Mouse (Mus musculus): ENCODE data around the gene Sh3bp4. TPM values are rescaled to one million over a fixed set of nuclear protein-coding genes. Genes with fewer than 3 reads are reported as not detected.

The Sh3bp4 gene
- polyA plus RNA-seq, 1 experiment from 2014 or later, result 21.8 TPM

DNA sequence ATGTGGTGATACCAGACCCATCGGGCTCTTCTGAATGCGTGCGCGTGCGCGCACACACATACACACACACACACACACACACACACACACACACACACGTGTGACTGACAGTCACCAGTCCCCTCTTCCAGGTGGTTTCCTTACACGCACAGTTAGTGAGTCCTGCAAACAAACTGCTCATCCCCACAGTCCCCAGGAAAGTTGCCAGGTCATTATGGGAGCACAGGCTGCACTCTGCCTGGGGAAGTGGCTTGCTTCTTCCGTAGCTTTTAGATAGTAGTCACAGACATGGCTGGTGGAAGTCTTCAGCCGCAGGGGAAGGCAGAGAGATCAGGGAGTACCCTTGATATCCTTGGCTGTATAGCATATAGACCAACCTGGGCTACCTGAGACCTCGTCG lies 33.3 kb downstream of the Sh3bp4 start:
- H3K4me1 ChIP-seq, result peaks cover 63% of the 10 kb centered on the region
- 80% methylated on average over 12 of the region's 12 CpGs for WGBS
- H3K27ac ChIP-seq, result no peak overlapping the region

DNA sequence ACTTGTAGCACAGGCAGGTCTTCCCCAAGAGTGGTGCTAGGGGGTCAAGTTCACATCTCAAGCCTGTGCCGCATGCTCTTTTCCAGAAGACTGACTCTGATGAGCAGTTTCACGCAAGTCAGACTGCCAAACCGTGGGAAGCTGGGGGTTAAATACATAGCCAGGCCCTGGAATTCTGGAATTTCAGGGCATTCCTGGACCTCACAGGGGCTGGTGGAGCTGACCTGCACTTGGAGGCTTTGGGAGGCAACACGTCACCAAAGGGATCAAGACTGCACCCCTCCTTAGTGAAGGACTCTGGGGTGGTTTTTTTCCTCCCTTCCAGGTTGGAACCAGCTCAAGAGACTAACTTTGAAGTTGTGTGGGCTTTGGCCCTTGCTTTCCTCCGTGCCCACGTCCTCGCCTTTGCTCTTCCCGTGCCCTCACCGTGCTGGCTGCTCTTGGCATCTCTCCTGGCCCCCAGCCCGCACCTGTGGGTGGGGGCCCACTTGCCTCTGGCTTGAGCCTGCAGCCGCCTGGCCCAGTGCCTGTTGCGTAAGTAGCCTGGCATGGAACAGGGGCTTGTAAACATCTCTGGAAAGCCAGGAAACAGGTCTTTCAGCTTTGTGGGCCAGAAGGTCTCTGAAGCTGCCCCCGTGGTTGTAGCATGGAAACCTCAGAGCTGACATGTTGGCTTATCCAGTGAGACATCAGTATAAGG lies 34.0 kb downstream of the Sh3bp4 start:
- H3K9ac ChIP-seq, result no peak overlapping the region
- ATAC-seq (ENCODE audit: low FRiP score, low read depth), result no peak

More for the DNA sequence above, 33.3 kb downstream of the Sh3bp4 start:
- ATAC-seq (ENCODE audit: low FRiP score, low read depth), result no peak
- no peak overlapping the region for H3K9ac ChIP-seq
- no peaks in the 10 kb centered on the region for H3K9me3 ChIP-seq
- no peaks in the 10 kb centered on the region for H3K27me3 ChIP-seq
- H3K4me3 ChIP-seq, result no peak overlapping the region
- no peaks in the 10 kb centered on the region for H3K36me3 ChIP-seq
- no peak overlapping the region for H3K4me2 ChIP-seq (replicated peaks)

DNA sequence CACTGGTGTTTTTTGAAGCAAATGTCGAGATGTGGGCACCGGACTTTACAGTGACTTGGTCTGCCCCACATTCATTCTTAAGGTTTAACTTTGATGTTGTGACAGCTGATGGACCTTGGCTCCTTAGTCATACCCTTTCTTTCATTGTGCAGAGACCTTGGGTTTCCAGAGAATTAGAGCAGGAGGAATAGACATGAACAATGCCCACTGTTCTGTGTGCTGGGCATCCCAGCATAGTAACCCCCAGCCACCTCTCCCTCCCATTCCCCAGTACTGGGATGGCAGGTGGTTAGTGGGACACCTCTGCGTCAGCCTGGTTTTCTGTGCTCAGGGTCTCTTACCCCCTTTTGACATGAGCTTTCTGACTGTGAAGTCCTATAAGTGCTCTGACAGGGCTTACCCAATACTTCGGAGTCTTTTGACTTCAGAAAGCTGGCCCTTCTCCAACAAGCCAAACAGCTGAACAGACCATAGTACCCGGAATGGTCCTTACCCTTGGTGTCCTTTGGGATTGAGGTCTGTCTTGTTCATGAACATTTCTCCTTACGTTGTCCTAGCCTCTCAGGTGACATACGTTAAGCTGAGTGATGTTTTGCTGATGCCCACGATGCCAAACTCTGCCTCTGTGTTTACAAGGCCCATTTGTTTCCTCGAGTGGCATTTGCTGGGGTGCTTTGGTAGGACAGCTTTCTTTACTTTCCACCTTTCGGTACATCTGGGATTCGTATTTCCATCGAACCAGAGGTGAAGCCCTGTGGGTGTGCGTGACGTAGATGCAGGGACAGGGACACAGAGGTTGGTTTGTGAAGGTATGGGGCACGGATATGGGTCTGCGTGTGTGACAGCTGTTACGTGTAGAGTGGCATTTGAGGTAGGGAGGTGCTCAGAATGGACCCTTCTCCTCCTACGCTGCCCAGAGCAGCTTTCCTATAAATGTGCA lies 35.9 kb downstream of the Sh3bp4 start:
- Histone ChIP-seq H3K27me3 (no peaks in the 10 kb centered on the region), H3K9ac (no peak overlapping the region), H3K4me1 (peaks cover 88% of the 10 kb centered on the region), H3K4me2 (replicated peaks) (no peak overlapping the region), H3K9me3 (no peaks in the 10 kb centered on the region), H3K27ac (no peak overlapping the region), H3K36me3 (no peaks in the 10 kb centered on the region), H3K4me3 (no peak overlapping the region)
- no peak for ATAC-seq (ENCODE audit: low FRiP score, low read depth)
- 80% methylated on average over 18 of the region's 18 CpGs for WGBS

More for the DNA sequence above, 34.0 kb downstream of the Sh3bp4 start:
- H3K36me3 ChIP-seq, result no peaks in the 10 kb centered on the region
- no peak overlapping the region; the same call in 1 of the 2 replicates for H3K27ac ChIP-seq
- H3K4me1 ChIP-seq, result peaks cover 70% of the 10 kb centered on the region
- H3K4me3 ChIP-seq, result no peak overlapping the region
- no peaks in the 10 kb centered on the region for H3K27me3 ChIP-seq
- 0 out of 2 replicates have a peak overlapping the region, but pooled peaks have one; percentile 10 for H3K4me2 ChIP-seq (replicated peaks)
- WGBS, result 55% methylated on average over 13 of the region's 13 CpGs
- H3K9me3 ChIP-seq, result no peaks in the 10 kb centered on the region

DNA sequence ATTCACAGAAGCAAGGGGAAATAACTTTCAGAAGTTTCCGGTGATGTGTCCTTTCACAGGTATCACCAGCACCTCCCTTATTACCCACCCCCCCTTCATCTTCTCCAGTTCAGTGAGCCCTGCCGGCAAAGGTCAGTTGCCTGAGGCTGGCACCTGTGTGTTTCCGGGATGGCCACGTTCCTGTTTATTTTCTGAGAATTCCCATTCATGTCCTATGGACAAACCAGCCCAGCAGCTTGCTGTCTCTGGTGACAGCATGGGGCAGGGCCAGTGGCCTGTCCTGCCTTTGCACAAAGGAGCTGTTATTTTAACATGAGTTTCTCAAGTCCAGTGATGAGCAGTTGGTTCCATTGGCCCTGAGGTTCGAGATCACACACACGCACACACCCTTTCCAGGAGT lies 37.3 kb downstream of the Sh3bp4 start:
- Histone ChIP-seq H3K9me3 (no peaks in the 10 kb centered on the region), H3K27ac (no peak overlapping the region; the same call in 1 of the 2 replicates), H3K9ac (no peak overlapping the region), H3K4me2 (replicated peaks) (no peak overlapping the region), H3K4me1 (peaks cover 89% of the 10 kb centered on the region), H3K27me3 (no peaks in the 10 kb centered on the region), H3K36me3 (no peaks in the 10 kb centered on the region; the same call in 1 of the 2 replicates), H3K4me3 (no peak overlapping the region)
- no peak for ATAC-seq (ENCODE audit: low FRiP score, low read depth)
- 60% methylated on average over 6 of the region's 6 CpGs for WGBS

DNA sequence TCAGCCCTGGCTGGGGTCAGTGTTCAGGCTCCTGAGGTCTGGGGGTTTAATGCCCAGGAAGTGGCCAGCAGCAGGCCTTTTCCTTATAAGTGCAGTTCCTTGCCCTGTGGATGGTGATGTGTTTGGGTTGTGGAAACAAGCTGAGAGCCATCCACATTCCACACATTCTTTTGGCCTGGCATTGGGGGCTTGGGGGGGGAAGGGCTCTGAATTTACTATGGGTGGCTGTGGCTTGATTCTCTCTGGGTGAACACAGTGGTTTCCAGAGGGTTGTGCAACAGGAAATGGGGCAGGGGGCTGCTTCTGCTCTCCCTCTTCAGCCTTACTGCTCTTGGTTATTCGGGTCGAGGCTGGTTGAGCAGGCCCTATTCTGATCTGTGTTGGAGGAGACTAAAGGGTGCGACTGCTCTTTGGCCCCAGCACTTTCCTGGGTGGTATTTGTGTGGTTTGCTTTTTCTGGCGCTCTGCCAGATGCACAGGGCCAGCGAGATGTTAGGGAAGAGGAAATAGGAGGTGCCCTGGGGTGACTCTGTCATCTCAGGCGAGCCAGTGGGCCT lies 38.2 kb downstream of the Sh3bp4 start:
- ATAC-seq (ENCODE audit: low FRiP score, low read depth), result peak; percentile 62
- peak overlapping the region; percentile 30 for H3K4me2 ChIP-seq (replicated peaks)

DNA sequence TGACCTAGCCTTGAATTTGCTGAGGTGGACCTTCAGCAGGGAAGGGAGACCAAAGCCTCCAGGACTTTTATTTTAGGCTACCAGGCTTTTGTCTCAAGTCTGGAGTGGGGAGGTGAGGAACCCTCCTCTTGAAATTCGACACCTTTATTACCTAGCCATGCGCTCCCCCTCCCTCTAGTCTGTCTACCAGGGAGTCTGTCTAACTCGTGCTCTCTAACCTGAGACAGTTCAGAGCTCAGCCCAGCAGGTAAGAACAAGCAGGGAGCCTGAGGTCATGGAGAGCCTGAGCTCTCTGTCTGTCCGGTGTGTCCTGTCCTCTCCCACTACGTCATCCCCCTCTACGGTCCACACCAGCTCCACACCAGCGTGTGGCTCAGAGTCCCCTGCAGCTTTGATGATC lies 39.6 kb downstream of the Sh3bp4 start:
- Histone ChIP-seq H3K9ac (no peak overlapping the region), H3K9me3 (no peaks in the 10 kb centered on the region), H3K4me2 (replicated peaks) (no peak overlapping the region), H3K4me3 (no peak overlapping the region), H3K36me3 (peaks cover 3% of the 10 kb centered on the region; the same call in 1 of the 2 replicates), H3K4me1 (peaks cover 75% of the 10 kb centered on the region), H3K27ac (peak overlapping the region; percentile 64; the same call in 1 of the 2 replicates), H3K27me3 (no peaks in the 10 kb centered on the region)
- 18% methylated on average over 7 of the region's 7 CpGs for WGBS
- ATAC-seq (ENCODE audit: low FRiP score, low read depth), result no peak

More for the DNA sequence above, 38.2 kb downstream of the Sh3bp4 start:
- Histone ChIP-seq H3K9ac (no peak overlapping the region), H3K4me3 (no peak overlapping the region), H3K27me3 (no peaks in the 10 kb centered on the region), H3K36me3 (peaks cover 3% of the 10 kb centered on the region; the same call in 1 of the 2 replicates), H3K9me3 (no peaks in the 10 kb centered on the region), H3K27ac (peak overlapping the region; percentile 64), H3K4me1 (peaks cover 80% of the 10 kb centered on the region)
- WGBS, result 11% methylated on average over 6 of the region's 6 CpGs

DNA sequence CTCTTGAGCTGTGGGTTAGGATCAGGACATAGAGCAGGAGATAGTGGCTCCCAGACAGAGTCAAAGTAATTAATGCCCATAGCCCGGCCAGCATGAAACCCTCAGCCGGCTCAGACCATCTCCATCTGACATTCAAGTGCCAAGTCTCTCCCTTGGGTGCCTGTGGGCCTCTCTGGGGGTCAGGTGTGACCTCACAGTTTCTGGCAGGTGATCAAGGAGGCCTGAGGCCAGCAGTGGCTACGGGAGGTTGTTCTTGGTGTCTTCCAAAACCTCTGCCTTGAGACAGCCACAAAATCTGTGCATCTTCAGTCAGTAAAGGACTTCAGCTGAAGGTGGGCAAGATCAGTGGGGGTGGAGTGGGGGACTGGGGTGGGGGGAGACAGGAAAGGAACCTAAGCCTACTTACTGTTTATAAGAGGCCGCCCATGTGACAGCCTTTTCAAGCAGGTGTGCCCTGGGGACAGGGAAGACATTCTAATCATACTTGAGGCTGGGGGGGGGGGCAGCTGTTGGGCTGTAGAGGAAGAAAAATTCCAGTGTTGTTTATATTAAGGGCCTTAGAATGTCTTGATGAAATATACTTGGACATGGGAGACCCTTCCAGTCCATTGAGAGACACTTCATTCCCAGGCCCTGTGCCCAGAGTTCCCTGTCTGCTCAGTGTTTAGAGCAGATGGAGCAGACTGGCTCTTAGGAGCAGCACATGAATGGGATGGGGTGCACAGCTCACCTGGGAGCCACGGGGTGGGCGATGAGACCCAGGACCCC lies 40.7 kb downstream of the Sh3bp4 start:
- no peaks in the 10 kb centered on the region for H3K9me3 ChIP-seq
- H3K36me3 ChIP-seq, result peaks cover 3% of the 10 kb centered on the region; the same call in 1 of the 2 replicates
- no peak overlapping the region for H3K4me2 ChIP-seq (replicated peaks)
- H3K9ac ChIP-seq, result no peak overlapping the region
- no peak overlapping the region for H3K4me3 ChIP-seq
- no peak overlapping the region for H3K27ac ChIP-seq
- peaks cover 68% of the 10 kb centered on the region for H3K4me1 ChIP-seq
- 78% methylated on average over 6 of the region's 6 CpGs for WGBS
- no peak for ATAC-seq (ENCODE audit: low FRiP score, low read depth)
- no peaks in the 10 kb centered on the region for H3K27me3 ChIP-seq

DNA sequence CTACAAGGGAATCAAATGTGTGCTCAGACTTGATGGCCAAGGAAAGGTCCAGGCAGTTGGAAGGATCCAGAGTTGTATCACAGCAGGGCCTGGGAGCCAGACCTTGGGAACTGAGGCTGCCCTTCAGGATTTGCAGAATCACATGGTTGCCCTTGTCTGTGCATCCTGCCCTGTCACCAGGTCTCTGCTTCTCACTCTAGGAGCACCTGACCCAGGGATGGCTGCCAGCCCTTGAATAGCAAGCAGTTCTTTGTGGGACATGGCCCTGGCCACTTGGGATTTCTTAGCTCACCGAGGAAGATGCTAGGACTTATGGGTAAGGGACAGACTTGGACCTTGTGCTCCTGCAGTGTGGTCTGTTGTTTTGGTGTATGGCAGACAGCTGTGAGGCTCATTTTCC lies 42.3 kb downstream of the Sh3bp4 start:
- 85% methylated on average over 1 of the region's 1 CpGs for WGBS
- H3K4me3 ChIP-seq, result no peak overlapping the region
- ATAC-seq (ENCODE audit: low FRiP score, low read depth), result no peak
- H3K4me2 ChIP-seq (replicated peaks), result no peak overlapping the region
- no peaks in the 10 kb centered on the region for H3K9me3 ChIP-seq
- no peak overlapping the region for H3K9ac ChIP-seq
- H3K4me1 ChIP-seq, result peaks cover 57% of the 10 kb centered on the region
- H3K36me3 ChIP-seq, result peaks cover 3% of the 10 kb centered on the region; the same call in 1 of the 2 replicates
- no peaks in the 10 kb centered on the region for H3K27me3 ChIP-seq
- no peak overlapping the region; the same call in 1 of the 2 replicates for H3K27ac ChIP-seq

DNA sequence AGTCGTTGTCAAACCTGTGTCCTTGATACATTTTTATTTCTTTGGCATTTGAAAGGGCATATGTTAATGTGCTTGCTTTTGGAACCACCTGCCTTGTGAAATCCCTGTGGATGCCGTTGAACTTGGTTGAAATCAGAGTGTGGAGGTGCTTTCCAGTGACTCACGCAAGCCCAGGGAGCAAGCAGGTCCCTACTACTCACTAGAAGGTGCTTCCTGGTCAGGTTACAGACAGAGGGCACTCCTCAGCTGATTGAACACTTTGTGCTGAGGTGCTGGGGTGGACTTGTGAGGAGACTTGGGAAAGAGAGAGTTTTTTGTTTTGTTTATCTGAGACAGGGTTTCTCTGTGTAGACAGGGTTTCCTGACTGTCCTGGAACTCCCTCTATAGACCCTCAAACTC lies 43.5 kb downstream of the Sh3bp4 start:
- no peak for ATAC-seq (ENCODE audit: low FRiP score, low read depth)
- H3K4me3 ChIP-seq, result no peak overlapping the region
- no peaks in the 10 kb centered on the region for H3K9me3 ChIP-seq
- no peak overlapping the region for H3K9ac ChIP-seq
- 83% methylated on average over 3 of the region's 3 CpGs for WGBS
- H3K36me3 ChIP-seq, result peaks cover 3% of the 10 kb centered on the region; the same call in 1 of the 2 replicates
- no peak overlapping the region for H3K27ac ChIP-seq
- no peaks in the 10 kb centered on the region for H3K27me3 ChIP-seq
- no peak overlapping the region for H3K4me2 ChIP-seq (replicated peaks)
- H3K4me1 ChIP-seq, result peaks cover 46% of the 10 kb centered on the region

DNA sequence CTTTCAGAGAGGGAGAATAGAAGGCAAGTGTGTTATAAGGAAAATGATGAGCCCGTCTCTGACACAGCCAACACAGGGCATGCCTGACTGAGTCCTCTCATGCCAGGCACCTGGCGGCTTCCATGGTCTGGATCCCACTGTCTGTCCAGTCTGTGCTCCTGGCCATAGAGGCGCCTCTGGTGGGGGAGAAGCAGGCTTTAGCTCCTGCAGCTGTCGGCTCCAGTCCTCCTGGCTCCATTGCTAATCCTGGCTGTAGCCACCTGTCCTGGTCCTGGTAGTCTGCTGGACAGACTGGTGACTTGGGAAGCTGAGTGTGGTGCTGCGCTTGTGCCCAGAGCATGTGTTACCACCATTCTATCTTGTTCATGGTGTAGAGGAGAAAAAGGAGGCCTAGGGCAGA lies 46.8 kb downstream of the Sh3bp4 start:
- peaks cover 3% of the 10 kb centered on the region; the same call in 1 of the 2 replicates for H3K36me3 ChIP-seq
- no peak for ATAC-seq (ENCODE audit: low FRiP score, low read depth)
- no peak overlapping the region for H3K4me2 ChIP-seq (replicated peaks)
- no peaks in the 10 kb centered on the region for H3K27me3 ChIP-seq
- no peak overlapping the region for H3K27ac ChIP-seq
- no peaks in the 10 kb centered on the region for H3K9me3 ChIP-seq
- WGBS, result 84% methylated on average over 5 of the region's 5 CpGs
- H3K4me3 ChIP-seq, result no peak overlapping the region
- peaks cover 52% of the 10 kb centered on the region for H3K4me1 ChIP-seq
- H3K9ac ChIP-seq, result no peak overlapping the region

DNA sequence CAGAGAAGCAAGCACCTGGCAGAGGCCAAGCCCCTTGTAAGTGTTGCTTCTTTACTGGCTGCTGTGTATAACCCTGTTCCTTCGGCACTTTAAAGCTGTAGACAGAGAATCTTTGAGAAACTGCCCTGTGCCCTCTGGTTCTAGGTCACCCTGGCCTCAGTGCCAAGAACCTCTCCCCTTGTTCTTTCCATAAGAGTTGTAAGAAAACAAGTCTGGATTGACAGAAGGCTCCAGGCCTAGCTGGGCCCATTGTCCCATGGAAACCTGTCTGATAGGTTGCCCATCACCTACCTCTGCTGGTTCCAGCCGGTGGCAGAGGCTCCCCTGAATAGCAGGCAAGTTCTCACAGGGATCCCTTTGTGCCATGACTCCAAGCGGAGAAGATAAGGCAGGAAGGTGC lies 47.9 kb downstream of the Sh3bp4 start:
- no peak overlapping the region for H3K27ac ChIP-seq
- no peaks in the 10 kb centered on the region for H3K36me3 ChIP-seq
- no peak for ATAC-seq (ENCODE audit: low FRiP score, low read depth)

More for the DNA sequence above, 47.9 kb downstream of the Sh3bp4 start:
- H3K4me1 ChIP-seq, result peaks cover 61% of the 10 kb centered on the region
- 81% methylated on average over 3 of the region's 3 CpGs for WGBS
- no peaks in the 10 kb centered on the region for H3K27me3 ChIP-seq
- H3K4me2 ChIP-seq (replicated peaks), result no peak overlapping the region
- no peak overlapping the region for H3K4me3 ChIP-seq
- H3K9me3 ChIP-seq, result no peaks in the 10 kb centered on the region
- no peak overlapping the region for H3K9ac ChIP-seq

Measured in limb, embryonic 13.5 days (tissue).